Mouse (Mus musculus) lung, postnatal 4 days (tissue): ENCODE measurements at regions not wholly inside any gene's neighbourhood (a gene's known extent, or its start where the extent isn't known, plus 50 kb on each side); places are given as distances from the start of the nearest gene placed in this dataset.

Source experiments
- DNase-seq, 2 experiments: peaks; one replicate each; pipeline ENCODE4 v3.0.0; 2021

- no peak for DNase-seq
Observed at GRCm38 (mm10) chr11:7933611-7934010, 719.9 kb upstream of the Igfbp3 start.

- DNase-seq, result no peak
Observed at GRCm38 (mm10) chr11:7932638-7933037, 718.9 kb upstream of the Igfbp3 start.

- no peak for DNase-seq
Observed at GRCm38 (mm10) chr11:7931064-7931797, 717.5 kb upstream of the Igfbp3 start.

DNA sequence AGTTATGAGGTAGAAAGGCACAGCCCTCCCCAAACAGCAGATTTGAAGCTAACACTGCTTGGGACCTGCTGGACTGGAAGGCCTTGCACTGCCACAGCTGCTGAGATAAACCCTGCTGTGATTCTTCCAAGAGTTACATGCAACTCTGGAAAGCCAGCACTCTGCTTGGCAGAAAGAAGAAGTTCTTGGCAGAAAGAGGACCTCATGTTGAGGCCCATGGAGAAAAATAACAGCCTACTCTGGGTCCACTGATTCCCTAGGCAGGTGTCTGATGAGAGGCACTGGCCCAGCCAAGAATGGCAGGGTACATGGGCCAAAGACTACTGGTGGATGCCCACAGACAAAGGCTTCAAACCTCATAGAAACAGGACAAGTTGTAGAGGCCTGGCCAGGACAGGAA is 714.0 kb upstream of the Igfbp3 start:
- no peak for DNase-seq

GRCm38 (mm10) chr11:7912036-7912435 is 698.3 kb upstream of the Igfbp3 start:
- DNase-seq, result no peak

GRCm38 (mm10) chr11:7900266-7900665 is 686.5 kb upstream of the Igfbp3 start:
- DNase-seq, result no peak

DNA sequence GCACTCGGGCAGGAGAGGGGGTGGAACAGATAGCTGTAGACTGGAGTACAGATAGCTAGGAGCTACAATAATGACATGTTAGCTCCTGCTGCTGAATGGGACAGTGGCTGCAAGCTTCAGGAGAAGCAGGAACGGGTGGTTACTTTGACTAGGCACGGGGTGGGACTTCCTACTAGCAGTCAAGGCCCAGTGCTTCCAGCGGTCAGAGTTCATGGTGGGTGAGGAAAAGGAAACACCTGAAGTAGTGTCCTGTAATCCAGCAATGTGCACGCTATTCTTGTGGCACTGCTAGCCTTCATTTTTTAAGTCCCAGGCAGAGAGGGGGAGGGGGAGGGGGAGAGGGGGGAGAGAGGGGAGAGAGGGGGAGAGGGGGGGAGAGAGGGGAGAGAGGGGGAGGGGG is 684.5 kb upstream of the Igfbp3 start:
- DNase-seq, result no peak

- DNase-seq, result no peak
Observed at GRCm38 (mm10) chr11:7880506-7880905, 666.8 kb upstream of the Igfbp3 start.

GRCm38 (mm10) chr11:7864116-7864515 is 650.4 kb upstream of the Igfbp3 start:
- DNase-seq, result no peak

- no peak for DNase-seq
Observed at GRCm38 (mm10) chr11:7863711-7864110, 650.0 kb upstream of the Igfbp3 start.

DNA sequence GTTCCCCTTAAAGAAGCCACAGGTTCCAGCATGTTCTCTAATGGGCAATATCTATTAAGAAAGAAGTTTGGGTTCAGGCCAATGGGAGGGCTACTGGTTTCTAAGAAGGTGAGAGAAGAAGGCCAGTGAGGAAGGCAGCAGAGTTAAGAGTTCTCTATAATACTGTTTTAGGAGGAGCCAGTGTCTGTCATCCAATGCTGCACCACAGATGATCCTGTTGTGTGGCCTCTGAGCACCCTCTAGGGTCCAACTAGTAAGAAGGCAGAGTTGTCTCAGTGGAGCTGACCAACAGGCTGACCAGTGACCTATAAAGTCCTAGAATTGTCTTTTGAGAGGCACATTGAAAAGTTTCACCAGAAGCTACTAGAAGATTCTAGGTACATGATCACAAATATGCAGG is 648.8 kb upstream of the Igfbp3 start:
- no peak for DNase-seq

DNA sequence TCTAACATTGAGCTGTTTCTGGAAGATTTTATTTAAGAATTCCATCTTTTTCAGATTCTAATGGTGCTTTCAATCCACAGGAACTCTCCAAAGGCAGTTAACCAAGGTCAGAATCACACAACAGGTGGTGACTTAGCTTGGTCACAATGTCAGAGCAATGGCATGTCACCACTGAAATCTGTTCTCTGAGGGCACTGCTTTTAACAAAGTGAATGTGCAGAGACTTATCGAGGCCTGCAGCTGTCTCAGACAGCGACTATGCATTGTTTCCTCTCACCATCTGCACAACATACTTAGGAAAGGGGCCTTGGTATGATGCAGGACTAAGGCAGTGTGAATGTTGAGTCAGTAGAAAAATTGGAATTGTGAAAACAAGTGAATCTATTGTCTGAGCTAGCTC is 638.9 kb upstream of the Igfbp3 start:
- DNase-seq, result no peak

- DNase-seq, result no peak
Observed at GRCm38 (mm10) chr11:7838311-7839237, 624.9 kb upstream of the Igfbp3 start.

GRCm38 (mm10) chr11:7837486-7837885 is 623.8 kb upstream of the Igfbp3 start:
- no peak for DNase-seq

- DNase-seq, result no peak
Observed at GRCm38 (mm10) chr11:7834151-7834550, 620.4 kb upstream of the Igfbp3 start.

GRCm38 (mm10) chr11:7832376-7832775 is 618.7 kb upstream of the Igfbp3 start:
- no peak for DNase-seq

- no peak for DNase-seq
Observed at GRCm38 (mm10) chr11:7829770-7830169, 616.0 kb upstream of the Igfbp3 start.

DNA sequence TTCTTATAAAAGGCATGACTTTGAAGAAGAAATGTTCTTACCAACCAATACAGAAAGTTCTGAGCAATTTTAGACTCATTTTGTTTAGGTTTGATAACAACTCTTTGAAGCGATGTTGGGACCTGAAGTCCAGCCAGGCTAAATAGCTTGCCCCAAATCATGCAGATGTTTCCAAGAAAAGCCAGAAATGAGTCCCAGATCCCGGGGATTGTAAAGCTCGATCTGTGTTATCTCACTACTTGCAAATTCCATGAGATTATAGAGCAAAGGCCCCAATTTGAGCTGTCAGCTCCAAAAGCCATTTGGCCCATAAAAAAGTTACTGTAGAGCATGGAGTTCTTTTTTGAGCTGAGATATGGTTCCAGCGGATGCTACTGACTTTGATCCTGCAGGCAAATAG is 614.3 kb upstream of the Igfbp3 start:
- DNase-seq, result no peak

GRCm38 (mm10) chr11:7827402-7827801 is 613.7 kb upstream of the Igfbp3 start:
- no peak for DNase-seq

DNA sequence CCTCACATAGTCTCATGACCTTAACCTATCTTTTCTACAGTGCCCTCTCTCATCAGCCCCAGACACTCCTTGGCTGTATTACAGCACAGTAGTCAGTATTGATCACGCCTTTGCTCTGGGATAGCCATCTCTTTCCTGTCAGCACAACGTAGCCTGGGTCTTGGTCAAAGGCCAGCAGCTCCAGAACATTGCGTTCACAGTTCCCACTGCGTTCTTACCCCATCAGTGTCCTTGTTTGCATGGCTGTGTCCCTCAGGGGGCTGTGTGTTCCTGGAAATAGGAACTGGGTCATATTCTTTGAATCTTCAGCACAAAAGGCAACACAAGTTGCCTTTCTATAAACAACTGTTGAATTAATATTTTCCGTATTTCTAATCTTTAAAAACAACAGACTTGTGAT is 602.0 kb upstream of the Igfbp3 start:
- no peak for DNase-seq

- DNase-seq, result no peak
Observed at GRCm38 (mm10) chr11:7814556-7814955, 600.8 kb upstream of the Igfbp3 start.

- DNase-seq, result no peak
Observed at GRCm38 (mm10) chr11:7812436-7812835, 598.7 kb upstream of the Igfbp3 start.

DNA sequence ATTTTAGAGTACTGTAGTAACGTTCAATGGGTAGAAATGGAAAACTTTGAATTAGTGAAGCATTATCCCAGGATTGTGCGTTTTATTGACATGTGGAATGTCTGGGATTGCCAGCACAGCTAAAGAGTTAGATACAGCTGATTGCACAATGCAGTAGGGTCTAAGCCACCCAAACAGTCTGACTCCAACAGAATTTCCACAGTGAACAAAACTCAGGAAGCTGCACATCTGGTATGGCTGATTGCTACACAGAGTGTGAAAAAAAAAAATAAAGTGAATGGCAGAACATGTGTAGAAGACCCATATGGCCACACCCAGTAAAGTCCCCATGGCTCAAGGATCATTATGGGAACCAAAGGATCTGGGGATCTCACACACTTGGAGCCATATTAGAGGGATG is 596.0 kb upstream of the Igfbp3 start:
- no peak for DNase-seq

- no peak for DNase-seq
Observed at GRCm38 (mm10) chr11:7796373-7796772, 582.6 kb upstream of the Igfbp3 start.
